Mouse (Mus musculus) liver, embryonic 14.5 days (tissue): ENCODE measurements around the gene Mef2c.

Source experiments
- CTCF ChIP-seq: IDR thresholded peaks from 2 replicates; pipeline ENCODE4 v1.5.1; 2016; ENCODE audit warnings: antibody characterized with exemption, low read depth, control low read depth
- EP300 ChIP-seq: IDR thresholded peaks from 2 replicates; pipeline ENCODE4 v1.6.1; 2016; ENCODE audit warnings: antibody characterized with exemption, low read depth

GRCm38 (mm10) chr13:83590886-83591285 lies 87.1 kb downstream of the Mef2c start:
- no peak for TF ChIP-seq CTCF
- TF ChIP-seq EP300, result no peak
